12 mouse cellular contexts compared by ENCODE assay signal in genomic region chr17:81667935-81668334, GRCm38 (mm10).
DNase-seq lines count a peak whose midpoint lies in the region; ATAC-seq and TF ChIP-seq lines count a peak whose summit lies in the region.
"Had no signal": no experiment of that assay in that cellular context is flagged by ENCODE, and none has a peak within 500 bp of the region (broad histone marks: within the 10 kb centered on the region; RNA-seq: fewer than 3 reads in every experiment).

No protein-coding gene starts in this region.

- no peak for DNase-seq in heart, postnatal 4 days
- no peak for DNase-seq in heart, postnatal 0 days (ENCODE audit: low spot score)
- no peak for DNase-seq in adrenal gland, adult 18-20 months (ENCODE audit: low spot score in 2 of 2)
- DNase-seq in cerebellum, adult 2 months, result no peak
- DNase-seq: cerebellum, adult 11 months; lung, adult 2 months; thymus, adult 2 months had no signal

- no peak for TF ChIP-seq POLR2A in cerebellum, adult 2 months (IDR thresholded peaks at IDR 0.05; ENCODE audit: borderline replicate concordance, insufficient read depth, low read length)

- 70% methylated on average over 2 of the region's 2 CpGs for WGBS in heart, embryonic 14.5 days
- WGBS in heart, postnatal 0 days, result 54% methylated on average over 2 of the region's 2 CpGs
- WGBS in midbrain, embryonic 13.5 days, result 67% methylated on average over 2 of the region's 2 CpGs
- WGBS in cerebellum, adult 2 months, result 70% methylated on average over 2 of the region's 2 CpGs

- peak overlapping the region; percentile 49; the same call in 1 of the 2 replicates for H3K9ac ChIP-seq in heart, embryonic 14.5 days (ENCODE audit: low read length)
- H3K9ac ChIP-seq in heart, postnatal 0 days (replicated peaks; ENCODE audit: low read depth, low read length), result no peak overlapping the region
- peak overlapping the region; percentile 92 for H3K9ac ChIP-seq in midbrain, embryonic 13.5 days (replicated peaks)

- H3K4me3 ChIP-seq in heart, embryonic 14.5 days (ENCODE audit: control insufficient read depth in 1 of 2, insufficient read depth in 1 of 2, low read depth in 1 of 2, low read length in 2 of 2), result peak overlapping the region in 1 of 2 experiments; percentile 8; a peak in 1 of 4 replicates
- no peak overlapping the region for H3K4me3 ChIP-seq in heart, postnatal 0 days (ENCODE audit: low read depth, low read length)
- H3K4me3 ChIP-seq in midbrain, embryonic 13.5 days (replicated peaks), result peak overlapping the region; percentile 73
- H3K4me3 ChIP-seq in cerebellum, adult 2 months (replicated peaks; ENCODE audit: insufficient read depth, low read depth, low read length), result no peak overlapping the region

- no peaks in the 10 kb centered on the region for H3K9me3 ChIP-seq in heart, embryonic 14.5 days (ENCODE audit: control insufficient read depth, low read length)
- H3K9me3 ChIP-seq in heart, postnatal 0 days (replicated peaks; ENCODE audit: control insufficient read depth, low read length), result no peaks in the 10 kb centered on the region
- no peaks in the 10 kb centered on the region for H3K9me3 ChIP-seq in midbrain, embryonic 13.5 days

- H3K36me3 ChIP-seq in heart, embryonic 14.5 days (ENCODE audit: control insufficient read depth, insufficient read depth, low read length), result peaks cover 41% of the 10 kb centered on the region
- H3K36me3 ChIP-seq in heart, postnatal 0 days (replicated peaks; ENCODE audit: control insufficient read depth, insufficient read depth, low read length), result no peaks in the 10 kb centered on the region
- no peaks in the 10 kb centered on the region for H3K36me3 ChIP-seq in midbrain, embryonic 13.5 days

- no peak for ATAC-seq in heart, embryonic 14.5 days (ENCODE audit: insufficient number of reproducible peaks, insufficient read depth, low FRiP score, low read depth)
- peak; percentile 18 for ATAC-seq in common myeloid progenitor, adult 5-6 weeks (replicated peaks; ENCODE audit: low read depth, poor library complexity, severe bottlenecking)
- no peak for ATAC-seq in heart, postnatal 0 days (ENCODE audit: insufficient read depth, low read depth)
- ATAC-seq in midbrain, embryonic 13.5 days, result no peak
- ATAC-seq in frontal cortex, adult (ENCODE audit: low TSS enrichment), result no peak
- ATAC-seq: CD4-positive, CD25-positive, alpha-beta regulatory T cell, adult 4 months had no signal

- peak overlapping the region in 1 of 2 experiments; percentile 86; a peak in 1 of 4 replicates for H3K27ac ChIP-seq in heart, embryonic 14.5 days (replicated peaks in 1 of 2; ENCODE audit: control insufficient read depth in 1 of 2, insufficient read depth in 1 of 2, low read depth in 2 of 2, low read length in 2 of 2)
- peak overlapping the region; percentile 58 for H3K27ac ChIP-seq in heart, postnatal 0 days (ENCODE audit: low read depth)
- H3K27ac ChIP-seq in midbrain, embryonic 13.5 days, result no peak overlapping the region
- H3K27ac ChIP-seq in cerebellum, adult 2 months (ENCODE audit: insufficient read depth, low read length), result no peak overlapping the region

- H3K4me1 ChIP-seq in heart, embryonic 14.5 days (ENCODE audit: control insufficient read depth in 2 of 2, insufficient read depth in 2 of 2, low read length in 2 of 2), result peaks cover 23 to 72% of the 10 kb centered on the region in 2 experiments
- peaks cover 41% of the 10 kb centered on the region for H3K4me1 ChIP-seq in heart, postnatal 0 days (ENCODE audit: control insufficient read depth, insufficient read depth)
- peaks cover 30% of the 10 kb centered on the region for H3K4me1 ChIP-seq in midbrain, embryonic 13.5 days (replicated peaks)
- H3K4me1 ChIP-seq in cerebellum, adult 2 months (ENCODE audit: control insufficient read depth, insufficient read depth, low read length), result peaks cover 3% of the 10 kb centered on the region; the same call in 1 of the 2 replicates

- H3K4me2 ChIP-seq in heart, embryonic 14.5 days (ENCODE audit: low read length), result peak overlapping the region; percentile 95
- peak overlapping the region; percentile 94 for H3K4me2 ChIP-seq in heart, postnatal 0 days (ENCODE audit: low read depth, low read length)
- peak overlapping the region; percentile 83 for H3K4me2 ChIP-seq in midbrain, embryonic 13.5 days (replicated peaks)

- no peak for TF ChIP-seq CTCF in heart, postnatal 0 days (IDR thresholded peaks at IDR 0.05; ENCODE audit: low read depth)
- TF ChIP-seq CTCF in cerebellum, adult 2 months (IDR thresholded peaks at IDR 0.05; ENCODE audit: borderline replicate concordance, insufficient read depth, low read depth, low read length), result no peak

- TF ChIP-seq EP300 in heart, postnatal 0 days (IDR thresholded peaks at IDR 0.05; ENCODE audit: low read depth), result no peak

- no peaks in the 10 kb centered on the region for H3K27me3 ChIP-seq in heart, embryonic 14.5 days (ENCODE audit: control insufficient read depth, insufficient read depth, low read length)
- 0 out of 2 replicates have a peak, but pooled peaks cover 3% of the 10 kb centered on the region for H3K27me3 ChIP-seq in heart, postnatal 0 days (ENCODE audit: control insufficient read depth, insufficient read depth, low read length)
- H3K27me3 ChIP-seq in midbrain, embryonic 13.5 days, result peaks cover 21% of the 10 kb centered on the region
- no peaks in the 10 kb centered on the region for H3K27me3 ChIP-seq in cerebellum, adult 2 months (ENCODE audit: control insufficient read depth, insufficient read depth, low read length)
